Mouse (Mus musculus) CH12.LX (cell line): ENCODE measurements at regions not wholly inside any gene's neighbourhood (a gene's known extent, or its start where the extent isn't known, plus 50 kb on each side); places are given as distances from the start of the nearest gene placed in this dataset.

ENCODE experiments used
- DNase-seq: peaks from one replicate; pipeline ENCODE4 v3.0.0-alpha.2; 2013; ENCODE audit errors: extremely low read depth
- H3K27ac ChIP-seq: 2 replicates; pipeline ENCODE4 v1.5.1; 2012; ENCODE audit warnings: low read depth, mild to moderate bottlenecking, control low read depth, moderate library complexity; ENCODE audit not compliant: insufficient read depth
- H3K27me3 ChIP-seq: replicated peaks from 2 replicates; pipeline ENCODE3; 2012; ENCODE audit warnings: inconsistent platforms
- H3K36me3 ChIP-seq, 2 experiments: replicated peaks in 1 of 2; 2 replicates each; pipeline versions ENCODE3 to v1.6.1; 2012; ENCODE audit warnings: inconsistent platforms in 1 of 2, low read length in 1 of 2, mild to moderate bottlenecking in 1 of 2, mixed read lengths in 1 of 2, moderate library complexity in 1 of 2; ENCODE audit not compliant: control insufficient read depth in 1 of 2, insufficient read depth in 1 of 2
- H3K4me1 ChIP-seq, 2 experiments: 2 replicates each; pipeline ENCODE4 v1.6.1; 2012; ENCODE audit warnings: inconsistent platforms in 1 of 2, moderate library complexity in 1 of 2; ENCODE audit not compliant: insufficient read depth in 2 of 2, control insufficient read depth in 1 of 2
- H3K4me2 ChIP-seq: 2 replicates; pipeline ENCODE4 v1.6.1; 2012; ENCODE audit warnings: low read depth, mild to moderate bottlenecking, control low read depth; ENCODE audit not compliant: poor library complexity, insufficient read depth, severe bottlenecking
- H3K4me3 ChIP-seq, 3 experiments: fragments of 150-350 bp in 1 of 3; sonication (generic) in 1 of 3; replicated peaks in 1 of 3; 2 replicates each; pipeline versions ENCODE3 to v1.5.1; 2011 to 2012; ENCODE audit warnings: low read depth in 2 of 3, low read length in 2 of 3, mild to moderate bottlenecking in 2 of 3, moderate library complexity in 2 of 3, control low read depth in 1 of 3, improper control_type of control experiment in 1 of 3, inconsistent platforms in 1 of 3, mixed read lengths in 1 of 3; ENCODE audit not compliant: poor library complexity in 1 of 3
- H3K79me2 ChIP-seq: replicated peaks from 2 replicates; pipeline ENCODE4 v1.6.1; 2012; ENCODE audit warnings: mild to moderate bottlenecking, moderate library complexity; ENCODE audit not compliant: control insufficient read depth, poor library complexity, insufficient read depth, severe bottlenecking; ENCODE audit errors: extremely low read depth
- H3K9ac ChIP-seq: 2 replicates; pipeline ENCODE4 v1.6.1; 2012; ENCODE audit warnings: low read depth, mild to moderate bottlenecking, control low read depth, moderate library complexity; ENCODE audit not compliant: insufficient read depth
- H3K9me3 ChIP-seq: replicated peaks from 2 replicates; pipeline ENCODE3; 2012; ENCODE audit warnings: low read length, inconsistent platforms, mixed read lengths
- GABPA ChIP-seq: IDR thresholded peaks from 2 replicates; pipeline ENCODE4 v1.6.1; 2012; ENCODE audit warnings: low read depth, low read length, improper control_type of control experiment, inconsistent platforms; ENCODE audit not compliant: insufficient replicate concordance
- KAT2A ChIP-seq: IDR thresholded peaks from 2 replicates; pipeline ENCODE4 v1.6.1; 2012; ENCODE audit warnings: low read length, improper control_type of control experiment, inconsistent platforms; ENCODE audit not compliant: insufficient replicate concordance
- MAX ChIP-seq: IDR thresholded peaks from 2 replicates; pipeline ENCODE4 v1.6.1; 2011; ENCODE audit warnings: low read length, improper control_type of control experiment
- MAZ ChIP-seq: IDR thresholded peaks from 2 replicates; pipeline ENCODE4 v1.6.1; 2012; ENCODE audit warnings: low read depth, mild to moderate bottlenecking, inconsistent platforms, low read length, improper control_type of control experiment, moderate library complexity
- MEF2A ChIP-seq: IDR thresholded peaks from 2 replicates; pipeline ENCODE4 v1.6.1; 2014; ENCODE audit warnings: low read depth, mild to moderate bottlenecking, inconsistent platforms, low read length, improper control_type of control experiment, borderline replicate concordance
- NELFE ChIP-seq: IDR thresholded peaks from 2 replicates; pipeline ENCODE4 v1.6.1; 2011; ENCODE audit warnings: low read depth, low read length, improper control_type of control experiment
- NRF1 ChIP-seq: IDR thresholded peaks from 2 replicates; pipeline ENCODE4 v1.6.1; 2014; ENCODE audit warnings: low read depth, mild to moderate bottlenecking, inconsistent platforms, low read length, improper control_type of control experiment, moderate library complexity
- PAX5 ChIP-seq: IDR thresholded peaks from 2 replicates; pipeline ENCODE4 v1.6.1; 2012; ENCODE audit warnings: low read length, inconsistent platforms, mixed read lengths
- POLR2A ChIP-seq: IDR thresholded peaks from 2 replicates; pipeline ENCODE4 v1.6.1; 2011; ENCODE audit warnings: low read depth, mild to moderate bottlenecking, improper control_type of control experiment, low read length
- RCOR1 ChIP-seq: conservative IDR thresholded peaks from 2 replicates; pipeline ENCODE4 v1.6.1; 2012; ENCODE audit warnings: low read depth, mild to moderate bottlenecking, inconsistent platforms, low read length, improper control_type of control experiment
- SIN3A ChIP-seq: IDR thresholded peaks from 2 replicates; pipeline ENCODE4 v1.6.1; 2012; ENCODE audit warnings: low read length, improper control_type of control experiment, inconsistent platforms
- SMC3 ChIP-seq: IDR thresholded peaks from 2 replicates; pipeline ENCODE4 v1.6.1; 2011; ENCODE audit warnings: low read depth, low read length, improper control_type of control experiment
- TBP ChIP-seq: conservative IDR thresholded peaks from 2 replicates; pipeline ENCODE4 v1.6.1; 2011; ENCODE audit warnings: low read depth, low read length, improper control_type of control experiment
- UBTF ChIP-seq: IDR thresholded peaks from 2 replicates; pipeline ENCODE4 v1.6.1; 2012; ENCODE audit warnings: low read depth, mild to moderate bottlenecking, inconsistent platforms, low read length, improper control_type of control experiment, moderate library complexity
- USF1 ChIP-seq: IDR thresholded peaks from 2 replicates; pipeline ENCODE4 v1.6.1; 2014; ENCODE audit warnings: low read depth, mild to moderate bottlenecking, inconsistent platforms, low read length, improper control_type of control experiment
- USF2 ChIP-seq: conservative IDR thresholded peaks from 2 replicates; pipeline ENCODE4 v1.6.1; 2011; ENCODE audit warnings: low read depth, low read length, improper control_type of control experiment
- ZC3H11A ChIP-seq: IDR thresholded peaks from 2 replicates; pipeline ENCODE4 v1.6.1; 2012; ENCODE audit warnings: low read depth, mild to moderate bottlenecking, inconsistent platforms, low read length, improper control_type of control experiment
- ZKSCAN1 ChIP-seq: IDR thresholded peaks from 2 replicates; pipeline ENCODE4 v1.6.1; 2012; ENCODE audit warnings: low read depth, inconsistent platforms, low read length, improper control_type of control experiment, borderline replicate concordance
- ZMIZ1 ChIP-seq: IDR thresholded peaks from 2 replicates; pipeline ENCODE4 v1.6.1; 2012; ENCODE audit warnings: low read depth, mild to moderate bottlenecking, inconsistent platforms, low read length, improper control_type of control experiment
- ZNF384 ChIP-seq: IDR thresholded peaks from 2 replicates; pipeline ENCODE4 v1.6.1; 2012; ENCODE audit warnings: low read depth, low read length, improper control_type of control experiment, inconsistent platforms
- dilution Hi-C: fragments of 300-500 bp; cut with MboI; formaldehyde crosslinking; loops from 2 replicates; pipeline ENCODE4 v1.14.3; 2020; ENCODE audit warnings: low sequenced_read_pairs; ENCODE audit not compliant: extremely low pct_unique_long_range_greater_than_20kb, extremely low pct_ligation_motif_present
- in situ Hi-C: fragments of 300-500 bp; cut with MboI; formaldehyde crosslinking; loops from 3 replicates; pipeline ENCODE4 v1.14.3; 2019; ENCODE audit warnings: low sequenced_read_pairs, low pct_ligation_motif_present, low pct_unique_long_range_greater_than_20kb, mixed read lengths

DNA sequence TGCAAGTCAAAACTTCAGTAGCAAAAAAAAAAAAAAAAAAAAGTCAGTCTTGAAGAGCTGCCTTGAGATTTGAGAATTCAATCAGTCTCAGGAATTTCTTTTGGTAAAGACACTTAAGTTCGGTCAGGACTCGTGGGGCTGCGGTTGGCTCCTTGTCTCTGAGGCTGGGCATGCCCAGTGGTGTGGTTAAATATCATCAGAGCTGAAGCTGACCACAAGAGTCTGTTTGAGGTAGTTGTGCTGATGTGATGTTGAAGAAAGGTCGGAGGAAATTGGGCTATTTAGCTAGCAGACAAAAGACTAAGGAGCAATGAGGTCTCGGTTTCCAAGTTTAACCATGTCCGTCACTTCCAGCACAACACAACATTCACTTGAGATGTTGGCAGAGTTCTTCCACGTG, 240.4 kb downstream of the En1 start (continued):
- TF ChIP-seq MEF2A = no peak
- no peak for TF ChIP-seq ZKSCAN1

DNA sequence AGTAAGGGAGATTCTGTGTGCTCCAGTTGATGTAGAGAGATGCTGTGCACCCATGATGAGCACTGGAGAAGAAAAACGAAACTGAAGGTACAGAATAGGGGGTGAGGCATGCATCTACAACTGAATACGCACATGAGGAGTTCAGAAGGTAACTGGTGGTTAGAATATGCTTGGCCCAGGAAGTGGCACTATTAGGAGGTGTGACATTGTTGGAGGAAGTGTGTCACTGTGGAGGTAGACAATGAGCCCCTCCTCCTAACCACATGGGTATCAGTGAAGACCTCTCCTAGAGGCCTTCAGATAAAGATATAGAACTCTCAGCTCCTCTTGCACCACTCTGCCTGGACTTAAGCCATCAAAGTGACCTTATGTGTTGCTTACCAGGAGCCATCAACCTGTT, 243.9 kb downstream of the En1 start:
- H3K27me3 ChIP-seq = no peaks in the 10 kb centered on the region
- H3K9ac ChIP-seq = no peak overlapping the region
- TF ChIP-seq MEF2A (no peak), USF2 (no peak), ZNF384 (no peak), MAZ (no peak), SMC3 (no peak), GABPA (no peak), USF1 (no peak)
- H3K79me2 ChIP-seq = no peaks in the 10 kb centered on the region
- H3K9me3 ChIP-seq = no peaks in the 10 kb centered on the region
- dilution Hi-C loops (no loop called here), in situ Hi-C loops (no loop called here)
- no peak for DNase-seq
- no peak overlapping the region for H3K4me2 ChIP-seq
- peaks cover 0 to 20% of the 10 kb centered on the region in 2 experiments; a peak in 2 of 4 replicates for H3K4me1 ChIP-seq
- no peak overlapping the region for H3K27ac ChIP-seq
- no peaks in the 10 kb centered on the region for H3K36me3 ChIP-seq
- no peak overlapping the region for H3K4me3 ChIP-seq

DNA sequence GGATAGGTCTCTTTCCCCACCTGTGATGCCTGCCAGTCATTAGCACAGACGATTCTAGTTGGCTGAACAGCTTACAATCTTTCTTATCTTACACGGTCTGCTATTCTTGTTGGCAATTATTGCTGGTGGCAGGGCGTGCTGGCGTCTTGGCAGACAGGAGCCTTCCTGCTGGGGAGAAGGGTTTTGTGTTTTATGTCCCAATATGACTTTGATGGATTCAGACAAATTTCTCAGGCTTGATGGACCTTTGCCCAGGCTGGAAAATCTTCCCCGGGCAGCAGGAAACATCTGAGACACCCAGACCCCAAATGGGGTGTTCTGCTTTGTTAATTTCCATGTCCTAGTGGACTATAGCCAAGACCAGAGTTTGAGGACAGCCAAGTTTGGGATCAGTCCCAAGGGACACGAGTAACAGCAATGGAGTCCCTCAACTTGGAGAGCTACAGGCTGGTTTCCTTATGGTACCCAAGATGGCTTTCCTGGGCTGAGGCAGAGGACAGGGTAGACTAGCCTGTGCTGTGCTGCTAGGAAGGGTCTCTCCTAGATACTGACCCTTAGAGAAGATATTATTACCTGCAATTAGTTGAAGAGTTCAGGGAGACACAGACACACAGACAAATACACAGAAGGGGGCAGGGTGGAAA, 249.8 kb downstream of the En1 start:
- peaks cover 0 to 33% of the 10 kb centered on the region in 2 experiments; a peak in 2 of 4 replicates for H3K4me1 ChIP-seq
- dilution Hi-C loops = no loop called here
- no peak for TF ChIP-seq SIN3A
- no peak for TF ChIP-seq ZC3H11A
- TF ChIP-seq MAX = no peak
- TF ChIP-seq NELFE = no peak
- TF ChIP-seq TBP = no peak
- TF ChIP-seq PAX5 = no peak
- no peak for TF ChIP-seq KAT2A
- no peak for TF ChIP-seq MAZ
- TF ChIP-seq USF1 = no peak
- no peak for TF ChIP-seq RCOR1
- no peak for TF ChIP-seq NRF1
- no peak for TF ChIP-seq ZMIZ1
- no peak for TF ChIP-seq POLR2A
- no peak for TF ChIP-seq UBTF
- TF ChIP-seq GABPA = no peak
- TF ChIP-seq, all 38 proteins: peak for 0
- H3K9ac ChIP-seq = no peak overlapping the region
- no peak overlapping the region for H3K27ac ChIP-seq
- no peaks in the 10 kb centered on the region for H3K79me2 ChIP-seq
- no peak overlapping the region for H3K4me2 ChIP-seq
- no peaks in the 10 kb centered on the region for H3K9me3 ChIP-seq
- in situ Hi-C loops = no loop called here
- no peak overlapping the region for H3K4me3 ChIP-seq
- H3K36me3 ChIP-seq = no peaks in the 10 kb centered on the region
- no peak for DNase-seq
- no peaks in the 10 kb centered on the region for H3K27me3 ChIP-seq
